Mouse (Mus musculus): ENCODE data around the gene Wdr72. TPM values are rescaled to one million over a fixed set of nuclear protein-coding genes. Genes with fewer than 3 reads are reported as not detected.

The Wdr72 gene
- not detected for total RNA-seq (2021)
- long read RNA-seq, experiment 1, result 0 reads
- long read RNA-seq, experiment 2, result 0 reads

DNA sequence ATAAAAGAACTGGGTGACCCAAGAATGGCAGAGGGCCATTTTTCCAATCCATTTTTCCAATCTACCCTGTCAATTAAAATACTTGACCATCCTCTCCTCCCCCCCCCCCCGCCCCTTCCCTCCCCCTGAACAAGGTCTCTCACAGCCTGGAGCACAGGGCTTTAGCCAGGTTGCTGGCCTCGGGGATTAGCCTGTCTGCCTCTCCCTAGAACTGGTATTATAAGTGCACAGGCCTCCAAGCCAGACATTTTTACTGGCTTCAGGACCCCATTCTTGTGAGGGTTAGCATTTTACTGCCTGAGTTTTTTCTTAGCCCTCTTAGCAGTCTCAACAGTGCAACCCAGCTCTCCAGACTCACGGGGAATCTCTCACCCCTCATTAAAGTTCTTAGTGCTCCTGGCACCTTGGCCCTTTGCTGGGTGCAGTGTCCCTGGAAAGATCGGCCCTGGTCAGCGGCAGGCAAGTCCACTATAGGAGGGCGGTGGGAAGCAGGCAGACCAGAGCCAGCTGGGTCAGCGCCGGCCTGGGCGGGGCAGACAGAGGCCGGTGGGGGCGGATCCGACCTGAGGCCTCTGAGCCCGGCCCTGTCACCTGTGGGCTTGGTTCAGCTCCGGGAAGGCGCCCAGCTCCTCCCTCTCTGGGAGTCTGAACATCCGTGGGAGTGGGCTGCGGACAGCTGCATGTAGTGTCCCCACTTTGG, at the start of gene Wdr72:
Wdr72 (plus strand) TSS at position 596 of the 700 bp plus-strand sequence.
- intact Hi-C loops (cut with DNase I), result no loop called here
- no peak for DNase-seq

- intact Hi-C loops (cut with DNase I), result no loop called here
- DNase-seq, result no peak
Measured at GRCm38 (mm10) chr9:74066278-74066677, 43.9 kb upstream of the Wdr72 start.

GRCm38 (mm10) chr9:74066766-74067165, 43.4 kb upstream of the Wdr72 start:
- DNase-seq, result no peak
- intact Hi-C loops (cut with DNase I), result no loop called here

DNA sequence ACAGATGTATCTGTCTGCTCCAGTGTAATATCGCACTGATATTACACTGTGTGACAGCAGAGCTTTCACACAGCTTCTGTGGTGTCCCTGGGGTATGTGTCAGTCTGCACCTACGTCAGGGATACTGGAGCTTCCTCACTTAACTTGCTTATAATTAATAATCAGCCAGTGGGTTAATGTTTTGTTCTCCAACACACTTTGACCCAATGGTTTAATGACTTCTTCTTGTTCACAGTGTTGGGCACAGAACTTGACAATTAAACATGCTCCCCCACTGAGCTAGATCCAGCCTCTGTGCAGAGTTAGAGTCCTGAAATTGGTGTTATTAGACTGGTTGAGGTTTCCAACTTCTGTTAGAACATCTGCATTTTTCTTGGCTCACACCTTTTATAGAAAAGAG, 34.2 kb upstream of the Wdr72 start:
- intact Hi-C loops (cut with DNase I), result no loop called here
- no peak for DNase-seq

DNA sequence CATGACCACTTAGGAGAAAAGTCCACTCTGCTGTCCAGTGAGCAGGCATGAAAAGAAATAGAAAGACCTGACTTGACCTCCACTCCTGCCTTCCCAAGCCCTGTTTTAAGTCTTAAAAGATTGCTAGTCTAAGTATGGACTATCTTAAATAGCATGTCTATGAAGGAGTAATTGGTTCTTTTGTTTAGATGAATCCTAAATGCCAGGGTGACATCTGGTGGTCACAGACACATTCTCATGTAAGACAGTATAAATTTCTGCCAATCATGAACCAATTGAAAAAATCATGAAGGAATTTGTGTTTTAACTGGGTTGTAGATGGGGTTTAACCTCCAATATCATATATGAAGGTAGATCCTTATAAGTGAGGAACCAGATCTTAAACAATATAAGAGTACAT, 31.7 kb upstream of the Wdr72 start:
- intact Hi-C loops (cut with DNase I), result no loop called here
- DNase-seq, result no peak

DNA sequence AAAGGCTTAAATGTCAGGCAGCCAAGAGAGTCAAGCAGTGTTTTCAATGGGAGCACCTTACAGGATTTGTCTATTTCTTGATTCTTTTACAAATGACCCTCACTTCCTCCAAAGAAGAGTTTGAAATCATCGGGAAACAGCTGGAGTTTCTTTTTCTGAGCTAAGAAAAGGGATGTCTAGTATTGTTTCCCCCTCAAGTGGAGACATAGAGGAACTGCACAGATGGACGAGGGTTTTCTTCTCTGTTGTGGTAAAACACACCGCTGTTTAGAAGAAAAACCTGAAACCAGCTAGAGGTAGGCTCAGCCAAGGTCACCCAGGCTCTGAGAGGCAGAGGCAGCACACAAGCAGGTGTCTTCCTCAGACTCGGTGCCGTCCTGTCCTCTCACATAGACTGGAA, 29.9 kb upstream of the Wdr72 start:
- intact Hi-C loops (cut with DNase I), result no loop called here
- DNase-seq, result no peak

DNA sequence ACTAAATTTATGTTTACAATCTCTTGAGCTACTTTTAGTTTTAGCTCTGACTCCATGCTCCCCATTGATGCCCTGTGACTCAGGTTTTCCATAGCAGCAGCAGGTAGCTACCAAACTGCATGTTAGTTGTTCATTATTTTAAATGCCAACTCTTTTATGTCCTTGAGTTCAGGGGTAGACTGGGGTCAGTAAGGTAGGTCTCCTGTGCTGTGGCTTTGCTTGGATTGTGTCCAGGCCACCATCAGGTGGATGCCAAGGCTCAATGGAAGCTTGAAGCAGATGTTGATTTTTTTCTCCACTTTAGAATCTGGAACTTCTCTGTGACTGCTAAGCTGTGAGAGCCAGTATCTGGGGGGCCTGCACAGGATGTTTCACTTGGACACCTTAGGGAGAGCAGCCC, 8.6 kb upstream of the Wdr72 start:
- intact Hi-C loops (cut with DNase I), result no loop called here
- DNase-seq, result no peak

- intact Hi-C loops (cut with DNase I), result no loop called here
Measured at GRCm38 (mm10) chr9:74102615-74103014, 7.5 kb upstream of the Wdr72 start.

DNA sequence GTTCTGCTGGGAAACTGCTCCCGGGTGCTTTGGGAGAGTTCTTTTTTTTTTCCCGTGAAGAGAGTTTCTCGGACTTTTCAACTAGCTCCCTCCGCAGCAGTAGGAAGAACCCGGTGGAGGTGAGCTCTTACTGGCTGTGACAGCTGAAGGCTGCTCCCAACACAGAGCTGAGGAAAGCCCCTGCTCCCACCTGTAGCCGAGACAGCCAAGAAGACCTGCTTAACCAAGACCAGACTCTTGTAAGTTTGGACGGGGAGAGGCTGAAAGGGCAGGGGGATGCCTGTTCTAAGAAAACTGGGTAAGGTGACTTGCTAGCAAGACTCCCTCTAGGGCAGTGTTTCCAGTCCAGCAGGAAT, 283 bp downstream of the Wdr72 start:
- intact Hi-C loops (cut with DNase I), result no loop called here
- no peak for DNase-seq

More at GRCm38 (mm10) chr9:74102615-74103014, 7.5 kb upstream of the Wdr72 start:
- no peak for DNase-seq

GRCm38 (mm10) chr9:74112526-74112925, 2.4 kb downstream of the Wdr72 start:
- intact Hi-C loops (cut with DNase I), result no loop called here

DNA sequence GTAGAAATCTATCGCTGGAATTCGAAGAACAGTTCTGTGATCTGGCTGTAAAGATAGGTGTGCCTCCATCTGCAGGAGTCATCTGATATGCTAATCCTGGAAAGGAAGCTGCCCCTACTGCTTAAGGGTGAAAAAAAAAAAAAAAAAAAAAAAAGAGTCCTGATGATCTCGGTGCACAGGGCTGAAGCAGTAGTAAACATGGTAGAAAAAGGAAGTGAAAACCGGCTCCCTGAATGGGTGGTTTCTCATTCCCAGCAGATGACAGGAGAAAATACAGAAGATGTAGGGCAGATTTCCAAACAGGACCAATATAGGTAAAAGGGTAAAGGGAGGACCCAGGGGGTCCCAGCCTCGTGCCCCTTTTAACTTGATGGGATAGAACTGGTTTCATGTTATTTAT, 16.1 kb downstream of the Wdr72 start:
- no peak for DNase-seq
- intact Hi-C loops (cut with DNase I), result no loop called here

More at GRCm38 (mm10) chr9:74112526-74112925, 2.4 kb downstream of the Wdr72 start:
- DNase-seq, result no peak

- no peak for DNase-seq
- intact Hi-C loops (cut with DNase I), result no loop called here
Measured at GRCm38 (mm10) chr9:74134010-74134409, 23.9 kb downstream of the Wdr72 start.

- no peak for DNase-seq
- intact Hi-C loops (cut with DNase I), result loop anchor here (2.0 kb wide), 1 partner anchor 729 kb away; no protein-coding TSS in a partner anchor
Measured at GRCm38 (mm10) chr9:74141864-74142263, 31.7 kb downstream of the Wdr72 start.

DNA sequence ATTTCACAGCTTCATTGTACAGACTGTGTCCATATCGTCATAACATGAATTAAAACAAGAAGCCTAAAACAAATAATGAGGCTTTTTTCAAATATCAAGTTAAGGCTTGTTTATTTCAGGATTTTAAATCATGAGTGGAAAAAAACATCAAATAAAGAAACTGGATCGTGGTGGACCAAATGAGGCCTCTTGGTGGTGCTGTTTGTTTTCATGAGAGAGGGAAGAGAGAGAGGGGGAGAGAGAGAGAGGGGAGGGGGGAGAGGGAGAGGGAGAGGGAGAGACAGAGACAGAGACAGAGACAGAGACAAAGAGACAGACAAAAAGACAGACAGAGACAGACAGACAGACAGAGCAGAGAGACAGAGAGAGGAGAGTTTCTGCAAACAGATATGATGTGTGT, 32.5 kb downstream of the Wdr72 start:
- intact Hi-C loops (cut with DNase I), result loop anchor here (2.0 kb wide), 1 partner anchor 728 kb away; no protein-coding TSS in a partner anchor
- no peak for DNase-seq

DNA sequence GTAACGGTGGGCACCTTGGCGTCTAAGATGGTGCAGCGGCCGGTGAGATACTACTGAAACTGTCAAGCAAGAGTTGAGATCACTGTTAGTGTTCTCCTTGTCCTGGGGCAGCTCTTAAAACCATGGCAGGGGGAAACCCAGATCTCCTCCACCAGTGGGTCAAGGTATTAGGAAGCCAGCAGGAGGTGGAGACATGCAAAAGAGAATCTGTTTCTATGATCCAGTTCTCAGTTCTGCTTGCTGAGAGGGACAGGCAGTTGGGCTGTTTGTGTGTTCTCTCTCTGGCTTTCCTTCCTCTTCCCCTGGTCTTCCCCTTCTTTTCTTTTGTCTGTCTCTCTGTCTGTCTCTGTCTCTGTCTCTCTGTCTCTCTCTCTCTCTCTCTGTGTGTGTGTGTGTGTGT, 35.0 kb downstream of the Wdr72 start:
- no peak for DNase-seq
- intact Hi-C loops (cut with DNase I), result no loop called here

- no peak for DNase-seq
- intact Hi-C loops (cut with DNase I), result no loop called here
Measured at GRCm38 (mm10) chr9:74148306-74148705, 38.1 kb downstream of the Wdr72 start.

DNA sequence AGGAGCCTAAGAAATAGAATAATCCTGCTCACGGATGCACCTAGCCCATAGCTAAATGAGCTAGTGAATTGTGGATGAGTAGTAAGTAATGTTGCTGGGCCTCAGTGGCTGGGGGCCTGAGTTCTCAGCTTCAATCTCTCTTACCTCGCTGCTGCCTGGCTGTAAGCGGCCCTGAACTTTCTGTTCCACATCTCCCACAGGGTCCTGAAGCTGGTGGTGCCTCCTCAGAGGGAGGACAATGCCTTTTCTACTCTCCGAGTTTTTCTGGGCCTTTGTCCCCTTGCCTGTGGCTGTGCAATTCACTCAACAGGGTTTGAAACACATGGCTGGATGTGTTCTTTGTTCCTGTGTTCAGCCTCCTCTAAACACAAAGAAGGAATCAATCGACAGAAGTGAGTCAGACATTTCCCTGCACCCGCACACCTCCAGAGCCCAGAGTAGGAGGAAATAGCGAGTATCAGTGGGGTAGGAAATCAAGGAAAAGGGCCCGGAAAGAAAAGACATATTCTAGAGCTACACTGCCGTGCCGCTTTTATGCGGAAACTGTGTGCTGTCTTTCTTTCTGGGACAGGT, 50.3 kb downstream of the Wdr72 start:
- no peak for DNase-seq
- intact Hi-C loops (cut with DNase I), result no loop called here

GRCm38 (mm10) chr9:74165697-74166096, 55.5 kb downstream of the Wdr72 start:
- intact Hi-C loops (cut with DNase I), result no loop called here
- DNase-seq, result no peak

- no peak for DNase-seq
- intact Hi-C loops (cut with DNase I), result no loop called here
Measured at GRCm38 (mm10) chr9:74169904-74170303, 59.7 kb downstream of the Wdr72 start.

DNA sequence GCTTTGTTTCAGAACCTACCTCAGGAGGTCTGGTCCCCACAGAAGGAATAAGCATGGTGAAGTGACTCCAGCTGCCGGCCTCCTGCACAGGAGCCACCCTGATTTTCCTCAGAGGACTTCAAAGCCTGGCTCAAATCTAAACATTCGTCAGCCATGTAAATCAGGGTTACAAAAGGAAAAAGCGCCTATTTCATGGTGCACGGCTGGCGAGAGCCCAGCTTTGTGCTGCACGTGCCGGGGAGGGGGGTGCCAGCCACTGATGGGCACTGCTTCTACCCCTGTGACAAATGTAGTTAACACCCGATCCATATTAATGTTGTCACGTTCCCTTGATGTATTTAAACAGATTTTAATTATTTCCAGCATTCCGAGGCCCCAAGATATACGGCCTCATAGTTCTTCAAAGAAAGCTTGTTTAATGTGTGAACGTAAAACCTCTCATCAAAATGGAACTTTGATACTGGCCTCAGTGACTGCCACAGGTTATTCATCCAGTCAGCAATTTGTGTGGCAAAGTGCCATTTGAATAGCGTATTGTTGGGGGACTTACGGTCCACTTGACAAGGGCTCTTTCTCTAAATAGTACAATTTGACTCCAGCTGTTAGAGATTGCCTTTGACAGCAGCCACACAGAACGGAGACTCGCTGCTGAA, 76.7 kb downstream of the Wdr72 start:
- intact Hi-C loops (cut with DNase I), result no loop called here
- no peak for DNase-seq

- intact Hi-C loops (cut with DNase I), result no loop called here
- DNase-seq, result no peak
Measured at GRCm38 (mm10) chr9:74187401-74188029, 77.4 kb downstream of the Wdr72 start.

All from gastrocnemius, postnatal 36 days (tissue).